ENCODE assay signal across 8 mouse cellular contexts in the genomic region with DNA sequence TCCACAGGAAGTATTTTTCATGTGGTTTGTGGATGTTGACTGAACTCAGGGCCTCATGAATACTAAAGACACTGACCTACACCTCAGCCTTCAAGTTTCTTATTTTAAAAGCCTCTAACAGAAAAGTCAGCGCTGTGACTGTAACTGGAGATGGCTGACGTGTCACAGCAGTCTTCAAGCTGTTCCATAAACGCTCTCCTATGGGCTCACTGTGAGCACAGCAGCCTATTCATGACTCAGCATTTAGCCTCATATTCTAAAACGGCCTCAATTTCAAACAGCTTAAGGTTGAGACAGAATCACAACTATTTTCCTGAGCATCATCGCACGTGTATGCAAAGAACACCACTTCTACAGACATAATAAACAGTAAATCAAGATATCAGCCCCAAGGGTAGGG. TPM values are rescaled to one million over a fixed set of nuclear protein-coding genes. Genes with fewer than 3 reads are reported as not detected.
DNase-seq lines count a peak whose midpoint lies in the region; ATAC-seq and TF ChIP-seq lines count a peak whose summit lies in the region.

No protein-coding gene starts in this region.

- WGBS in hindbrain, embryonic 15.5 days = 52% methylated on average over 6 of the region's 6 CpGs
- WGBS in hindbrain, embryonic 11.5 days = 74% methylated on average over 6 of the region's 6 CpGs
- 38% methylated on average over 6 of the region's 6 CpGs for WGBS in limb, embryonic 14.5 days

- H3K9ac ChIP-seq in hindbrain, embryonic 15.5 days = no peak overlapping the region
- no peak overlapping the region for H3K9ac ChIP-seq in hindbrain, embryonic 11.5 days (ENCODE audit: low read depth, low read length)
- no peak overlapping the region for H3K9ac ChIP-seq in limb, embryonic 14.5 days (ENCODE audit: low read depth, low read length, severe bottlenecking)

- no peaks in the 10 kb centered on the region for H3K9me3 ChIP-seq in hindbrain, embryonic 15.5 days
- H3K9me3 ChIP-seq in hindbrain, embryonic 11.5 days (ENCODE audit: control insufficient read depth, low read length) = no peaks in the 10 kb centered on the region; the same call in 1 of the 2 replicates
- no peaks in the 10 kb centered on the region for H3K9me3 ChIP-seq in limb, embryonic 14.5 days (ENCODE audit: control insufficient read depth, low read length)

- H3K4me2 ChIP-seq in hindbrain, embryonic 15.5 days = no peak overlapping the region
- no peak overlapping the region for H3K4me2 ChIP-seq in hindbrain, embryonic 11.5 days (replicated peaks; ENCODE audit: low read depth, low read length)
- no peak overlapping the region for H3K4me2 ChIP-seq in limb, embryonic 14.5 days (replicated peaks; ENCODE audit: low read depth, low read length, severe bottlenecking)

- DNase-seq in hindbrain, embryonic 11.5 days (ENCODE audit: low spot score) = no peak
- DNase-seq in 416B (ENCODE audit: low read depth) = peak; percentile 78
- DNase-seq in limb, embryonic 14.5 days (ENCODE audit: low spot score) = peak; percentile 15
- DNase-seq in spleen, postnatal 14 days (ENCODE audit: low spot score in 2 of 2) = no peak
- DNase-seq in urinary bladder, postnatal 14 days (ENCODE audit: low spot score) = no peak
- DNase-seq in frontal cortex, postnatal 10 days (ENCODE audit: low spot score in 2 of 2) = no peak

- ATAC-seq in hindbrain, embryonic 15.5 days (ENCODE audit: low FRiP score, low read depth) = peak; percentile 49
- ATAC-seq in hindbrain, embryonic 11.5 days (ENCODE audit: low FRiP score) = no peak
- ATAC-seq in activated CD4-positive, CD25-positive, alpha-beta regulatory T cell, adult 4 months = peak; percentile 65
- peak; percentile 57; the same call in 1 of the 2 replicates for ATAC-seq in limb, embryonic 14.5 days (ENCODE audit: low FRiP score, low read depth)

- H3K27me3 ChIP-seq in hindbrain, embryonic 15.5 days = no peaks in the 10 kb centered on the region
- H3K27me3 ChIP-seq in hindbrain, embryonic 11.5 days (ENCODE audit: control insufficient read depth, insufficient read depth, low read length) = no peaks in the 10 kb centered on the region
- no peaks in the 10 kb centered on the region for H3K27me3 ChIP-seq in limb, embryonic 14.5 days (ENCODE audit: control insufficient read depth, insufficient read depth, low read length)

- peaks cover 9% of the 10 kb centered on the region for H3K36me3 ChIP-seq in hindbrain, embryonic 15.5 days
- H3K36me3 ChIP-seq in hindbrain, embryonic 11.5 days (ENCODE audit: control insufficient read depth, insufficient read depth, low read length) = 0 out of 2 replicates have a peak, but pooled peaks cover 2% of the 10 kb centered on the region
- H3K36me3 ChIP-seq in limb, embryonic 14.5 days (ENCODE audit: control insufficient read depth, insufficient read depth, low read length) = no peaks in the 10 kb centered on the region

- no peak overlapping the region for H3K4me3 ChIP-seq in hindbrain, embryonic 15.5 days
- H3K4me3 ChIP-seq in hindbrain, embryonic 11.5 days (ENCODE audit: low read depth, low read length) = no peak overlapping the region
- no peak overlapping the region for H3K4me3 ChIP-seq in limb, embryonic 14.5 days (replicated peaks; ENCODE audit: low read length)

- no peak for TF ChIP-seq POLR2A in limb, embryonic 14.5 days (IDR thresholded peaks at IDR 0.05; ENCODE audit: borderline replicate concordance, extremely low read depth, insufficient read depth, insufficient read length)

- peaks cover 23% of the 10 kb centered on the region for H3K4me1 ChIP-seq in hindbrain, embryonic 15.5 days (replicated peaks)
- H3K4me1 ChIP-seq in hindbrain, embryonic 11.5 days (replicated peaks; ENCODE audit: control insufficient read depth, insufficient read depth, low read length) = no peaks in the 10 kb centered on the region
- 0 out of 2 replicates have a peak, but pooled peaks cover 6% of the 10 kb centered on the region for H3K4me1 ChIP-seq in limb, embryonic 14.5 days (ENCODE audit: control insufficient read depth, insufficient read depth, low read length)

- no peak overlapping the region for H3K27ac ChIP-seq in hindbrain, embryonic 15.5 days (replicated peaks)
- H3K27ac ChIP-seq in hindbrain, embryonic 11.5 days (ENCODE audit: low read depth, low read length) = no peak overlapping the region
- no peak overlapping the region for H3K27ac ChIP-seq in limb, embryonic 14.5 days (replicated peaks; ENCODE audit: low read depth, low read length)

RNA-seq across cellular contexts. Expression of gene D1Ertd622e, which starts 11.8 kb away (rescaled TPM):
- polyA plus RNA-seq in hindbrain, embryonic 15.5 days (2015; fragmentation: Nextera tagmentation; extraction: Ambion mirVana) = 55.6 and 57.3 TPM in 2 replicates
- polyA plus RNA-seq in hindbrain, embryonic 11.5 days (2014; fragmentation: Nextera tagmentation; extraction: Ambion mirVana) = 32.6 and 40.8 TPM in 2 replicates
- 10 to 100 TPM; 25.0 to 26.6 TPM for polyA plus RNA-seq in activated CD4-positive, CD25-positive, alpha-beta regulatory T cell, adult 4 months (2017; shearing (Covaris generic))
- 12.8 and 14.1 TPM in 2 replicates for polyA plus RNA-seq in limb, embryonic 14.5 days (2012; rRNA removed)
- polyA plus RNA-seq in limb, embryonic 14.5 days (2014; fragmentation: Nextera tagmentation; extraction: Ambion mirVana) = 14.7 and 15.0 TPM in 2 replicates

Comparison
In these comparisons a context has a peak if more than half of its experiments do, and no peak if none do; other contexts are left out.
1. DNase-seq: peak in 416B (single experiment) and limb, embryonic 14.5 days (single experiment); none in hindbrain, embryonic 11.5 days (single experiment), spleen, postnatal 14 days (0 of 2), urinary bladder, postnatal 14 days (single experiment) and frontal cortex, postnatal 10 days (0 of 2).